Mouse (Mus musculus) c-Kit-positive CD71-positive TER-119-negative erythroid progenitor cells, embryonic 14.5 days (primary cell): ENCODE measurements around the gene Zfp622.
A peak's percentile ranks its signal among the peaks of the same experiment; 100 is the strongest.
"Not testable (repeated sequence)": the region's sequence is repeated elsewhere in the genome, so short reads cannot be mapped to it uniquely, and the experiment has no call there.

Experiments used
- DNase-seq: peaks from one replicate; pipeline ENCODE4 v3.0.0-alpha.2; 2013; ENCODE audit warnings: low read depth

Gene Zfp622

GRCm38 (mm10) chr15:25971596-25971995, 12.6 kb upstream of the Zfp622 start:
- DNase-seq: no peak

- no peak for DNase-seq
Measured at GRCm38 (mm10) chr15:25972758-25973157, 11.4 kb upstream of the Zfp622 start.

GRCm38 (mm10) chr15:25974352-25974751, 9.8 kb upstream of the Zfp622 start:
- DNase-seq: no peak

- no peak for DNase-seq
Measured at GRCm38 (mm10) chr15:25975810-25976209, 8.4 kb upstream of the Zfp622 start.

- not testable (repeated sequence) for DNase-seq
Measured at GRCm38 (mm10) chr15:25983614-25984013, 552 bp upstream of the Zfp622 start.

- no peak for DNase-seq
Measured at GRCm38 (mm10) chr15:25984734-25985492, 747 bp downstream of the Zfp622 start.

GRCm38 (mm10) chr15:25992992-25993727, 9.0 kb downstream of the Zfp622 start:
- peak; percentile 65 for DNase-seq

- no peak for DNase-seq
Measured at GRCm38 (mm10) chr15:25995521-25995920, 11.4 kb downstream of the Zfp622 start.

GRCm38 (mm10) chr15:25999545-25999944, 15.4 kb downstream of the Zfp622 start:
- not testable (repeated sequence) for DNase-seq

GRCm38 (mm10) chr15:26008621-26009020, 24.5 kb downstream of the Zfp622 start:
- no peak for DNase-seq

- no peak for DNase-seq
Measured at GRCm38 (mm10) chr15:26012891-26013290, 28.7 kb downstream of the Zfp622 start.

- DNase-seq: no peak
Measured at GRCm38 (mm10) chr15:26015979-26016665, 32.0 kb downstream of the Zfp622 start.

- DNase-seq: no peak
Measured at GRCm38 (mm10) chr15:26021721-26022120, 37.6 kb downstream of the Zfp622 start.

GRCm38 (mm10) chr15:26022636-26023035, 38.5 kb downstream of the Zfp622 start:
- no peak for DNase-seq

- DNase-seq: no peak
Measured at GRCm38 (mm10) chr15:26031692-26032091, 47.5 kb downstream of the Zfp622 start.

- no peak for DNase-seq
Measured at GRCm38 (mm10) chr15:26040567-26040966, 56.4 kb downstream of the Zfp622 start.

GRCm38 (mm10) chr15:26041196-26041947, 57.2 kb downstream of the Zfp622 start:
- no peak for DNase-seq
